Mouse (Mus musculus): ENCODE measurements around the gene Cox6b1. TPM values are rescaled to one million over a fixed set of nuclear protein-coding genes. Genes with fewer than 3 reads are reported as not detected.

Gene Cox6b1
- polyA plus RNA-seq, 3 experiments from 2014 or later: 376 to 780 (median 668) TPM

DNA sequence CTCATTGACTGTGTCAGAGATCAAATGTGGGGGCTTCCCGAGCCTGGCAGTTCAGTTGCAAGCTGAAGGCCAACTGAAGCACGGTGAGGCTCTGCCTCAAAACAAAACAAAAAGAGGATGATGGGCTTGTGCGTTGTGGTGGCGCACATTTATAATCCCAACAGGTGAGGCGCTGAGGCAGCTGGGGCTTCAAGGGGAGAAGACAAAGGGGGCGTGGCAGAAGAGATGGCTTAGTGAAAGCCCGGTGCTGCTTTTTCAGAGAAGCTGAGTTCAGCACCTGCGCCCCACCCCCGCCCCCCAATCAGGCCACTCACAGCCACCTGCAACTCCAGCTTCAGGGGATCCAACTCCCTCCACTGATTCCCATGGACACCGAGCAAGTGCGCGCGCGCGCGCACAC is 17.5 kb downstream of the Cox6b1 start:
- ATAC-seq: no peak

DNA sequence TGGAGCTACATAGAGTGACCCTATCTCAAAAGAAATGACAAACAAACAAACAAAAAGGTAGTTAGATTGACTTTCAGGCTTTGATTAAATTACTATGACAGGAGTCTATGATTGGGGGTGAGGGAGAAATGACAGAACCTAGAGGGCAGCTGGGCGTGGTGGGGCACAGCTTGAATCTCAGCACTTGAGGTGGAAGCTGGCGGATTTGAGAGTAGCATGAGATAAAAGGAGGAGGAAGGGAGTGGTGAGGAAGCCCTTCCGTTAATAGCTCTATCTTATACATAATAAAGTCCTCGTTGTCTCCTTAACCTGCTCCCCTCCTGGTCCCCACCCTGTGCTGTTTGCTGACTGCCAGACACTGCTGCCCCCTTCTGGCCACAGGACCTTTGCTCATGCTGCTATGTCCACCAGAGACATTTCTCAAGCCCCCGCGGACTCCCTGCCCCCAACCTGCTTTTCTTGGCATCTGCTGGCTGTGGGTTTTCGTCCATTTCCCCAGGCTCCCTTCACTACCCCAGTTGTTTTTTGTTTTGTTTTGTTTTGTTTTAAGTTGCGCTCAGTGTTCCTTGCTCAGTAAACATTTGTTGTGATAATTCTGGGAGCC is 18.1 kb downstream of the Cox6b1 start:
- ATAC-seq: peak; percentile 74

DNA sequence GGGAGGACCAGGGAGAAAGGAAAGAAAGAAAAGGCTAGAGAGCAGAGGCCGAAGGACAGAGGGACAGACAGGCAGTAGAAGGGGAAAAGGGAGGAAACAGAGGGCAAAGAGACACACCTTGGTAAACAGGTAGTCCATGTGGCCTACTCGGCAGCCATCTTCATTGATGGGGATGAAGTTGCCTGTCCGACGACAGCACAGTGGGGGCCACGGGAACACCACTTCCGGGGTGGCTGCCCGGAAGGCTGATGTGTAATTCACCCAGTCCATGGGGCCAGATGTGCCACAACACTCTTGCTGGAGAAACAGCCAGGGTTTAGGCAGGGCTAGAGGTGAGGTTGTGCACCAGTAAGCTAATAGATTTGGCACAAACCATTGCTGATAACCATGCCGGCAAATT is 21.0 kb downstream of the Cox6b1 start:
- ATAC-seq: no peak

DNA sequence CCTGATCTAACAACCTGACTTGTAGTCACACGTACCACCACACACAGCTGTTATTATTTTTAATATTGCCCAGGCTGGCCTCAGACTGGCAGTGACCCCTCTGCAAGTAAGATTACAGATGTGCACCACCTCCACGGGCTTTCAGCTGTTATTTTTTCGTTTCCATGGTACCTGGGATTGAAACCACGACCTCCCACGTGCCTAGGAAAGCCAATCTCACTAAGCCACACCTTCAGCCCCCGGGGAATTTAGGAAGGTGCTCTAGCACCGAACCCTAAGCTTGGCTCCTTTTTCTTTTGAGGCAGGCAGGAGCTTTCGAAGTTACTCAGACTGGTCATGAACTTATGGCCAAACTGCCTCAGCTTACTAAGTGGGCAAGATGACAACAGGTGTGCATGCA is 21.5 kb downstream of the Cox6b1 start:
- ATAC-seq: no peak

DNA sequence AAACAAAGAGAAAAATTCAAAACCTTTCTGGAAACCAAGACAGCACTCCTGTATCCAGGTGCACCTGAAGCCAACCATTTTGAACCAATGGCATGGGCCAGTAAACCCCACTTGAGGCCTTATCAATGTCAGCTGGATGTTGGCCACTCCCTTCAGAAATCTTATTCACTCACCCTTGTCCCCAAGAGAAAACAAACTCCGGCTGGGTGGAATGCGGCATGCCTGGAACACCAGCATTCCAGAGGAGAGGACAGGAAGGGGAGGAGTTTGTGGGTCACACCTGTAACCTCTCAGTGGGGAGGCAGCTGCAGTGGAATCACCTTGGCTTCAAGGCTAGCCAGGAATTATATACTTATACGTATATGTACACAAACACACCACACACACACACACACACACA is 23.4 kb downstream of the Cox6b1 start:
- ATAC-seq: no peak

GRCm38 (mm10) chr7:30600651-30601050 is 25.3 kb downstream of the Cox6b1 start:
- no peak for ATAC-seq

- ATAC-seq: peak; percentile 85
Measured at GRCm38 (mm10) chr7:30599933-30600353, 26.0 kb downstream of the Cox6b1 start.

DNA sequence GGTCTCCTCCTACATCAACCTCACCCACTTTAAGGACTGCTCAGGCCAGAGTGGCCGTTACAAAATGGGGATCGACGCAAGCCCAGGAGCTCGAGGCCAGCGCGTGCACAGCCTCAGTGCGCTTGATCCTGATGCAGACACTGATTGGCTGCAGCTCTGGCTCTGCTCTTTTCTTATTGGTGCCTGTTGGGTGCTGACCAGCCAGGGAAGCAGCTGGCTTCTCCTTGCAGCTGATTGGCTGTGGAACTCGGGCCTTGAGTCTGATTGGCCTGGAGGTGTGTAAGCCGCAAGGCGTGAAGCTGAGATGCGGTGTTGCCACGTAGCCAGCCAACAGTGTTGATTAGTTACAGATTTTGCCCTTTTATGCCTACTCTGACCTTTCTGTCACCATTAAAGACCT is 27.2 kb downstream of the Cox6b1 start, which contains the start of gene Zbtb32:
Gene Zbtb32, minus strand, starts transcription at position 124 of the 400 bp plus-strand sequence.
- ATAC-seq: no peak

GRCm38 (mm10) chr7:30596811-30597210 is 29.1 kb downstream of the Cox6b1 start:
- no peak for ATAC-seq

- no peak for ATAC-seq
Measured at GRCm38 (mm10) chr7:30596093-30596492, 29.9 kb downstream of the Cox6b1 start.

DNA sequence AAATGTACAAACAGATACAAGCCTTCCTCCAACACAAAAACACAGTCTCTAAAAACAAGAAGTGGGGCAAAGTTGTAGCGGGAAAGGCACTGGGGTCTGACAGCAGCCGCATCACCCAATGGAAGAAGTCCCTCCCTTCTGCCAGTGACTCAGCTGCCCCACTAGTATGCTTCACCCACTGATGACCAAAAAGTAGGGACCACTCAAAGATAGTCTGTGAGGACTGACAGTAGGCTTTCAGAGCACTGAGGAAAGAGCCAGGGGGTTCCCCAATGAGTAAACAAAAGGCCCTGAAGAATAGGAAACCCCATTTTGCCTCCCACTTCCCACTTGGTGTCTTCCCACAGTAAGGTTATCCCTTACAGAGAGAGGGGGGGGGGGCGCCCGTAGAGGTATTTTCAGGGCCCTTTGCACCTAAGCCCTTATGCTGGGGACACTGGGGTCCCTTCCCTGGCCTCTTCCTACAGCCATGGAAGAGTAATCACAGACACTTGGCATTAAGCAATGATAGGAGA is 31.4 kb downstream of the Cox6b1 start:
- peak; percentile 46 for ATAC-seq

- peak; percentile 41 for ATAC-seq
Measured at GRCm38 (mm10) chr7:30593579-30594509, 32.1 kb downstream of the Cox6b1 start.

- ATAC-seq: no peak
Measured at GRCm38 (mm10) chr7:30592772-30593423, 33.1 kb downstream of the Cox6b1 start.

DNA sequence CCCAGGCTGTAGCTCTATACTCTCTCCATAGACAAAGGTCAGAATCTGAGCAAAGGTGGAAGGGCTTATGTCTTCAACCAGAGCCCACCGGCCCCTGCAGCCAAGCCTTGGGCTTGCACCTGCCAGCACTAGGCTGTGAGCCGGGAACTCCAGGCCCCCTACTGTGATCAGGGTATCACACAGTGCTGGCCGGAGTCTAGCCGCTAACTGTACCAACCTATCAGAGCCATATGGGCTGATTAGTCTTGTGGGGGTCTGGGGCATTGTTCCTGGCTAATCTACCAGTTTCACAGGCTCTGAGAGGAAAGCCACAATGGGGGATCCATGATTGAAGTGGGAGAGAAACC is 34.4 kb downstream of the Cox6b1 start:
- ATAC-seq: no peak

- no peak for ATAC-seq
Measured at GRCm38 (mm10) chr7:30590927-30591604, 34.9 kb downstream of the Cox6b1 start.

- peak; percentile 7 for ATAC-seq
Measured at GRCm38 (mm10) chr7:30589435-30590301, 36.3 kb downstream of the Cox6b1 start.

DNA sequence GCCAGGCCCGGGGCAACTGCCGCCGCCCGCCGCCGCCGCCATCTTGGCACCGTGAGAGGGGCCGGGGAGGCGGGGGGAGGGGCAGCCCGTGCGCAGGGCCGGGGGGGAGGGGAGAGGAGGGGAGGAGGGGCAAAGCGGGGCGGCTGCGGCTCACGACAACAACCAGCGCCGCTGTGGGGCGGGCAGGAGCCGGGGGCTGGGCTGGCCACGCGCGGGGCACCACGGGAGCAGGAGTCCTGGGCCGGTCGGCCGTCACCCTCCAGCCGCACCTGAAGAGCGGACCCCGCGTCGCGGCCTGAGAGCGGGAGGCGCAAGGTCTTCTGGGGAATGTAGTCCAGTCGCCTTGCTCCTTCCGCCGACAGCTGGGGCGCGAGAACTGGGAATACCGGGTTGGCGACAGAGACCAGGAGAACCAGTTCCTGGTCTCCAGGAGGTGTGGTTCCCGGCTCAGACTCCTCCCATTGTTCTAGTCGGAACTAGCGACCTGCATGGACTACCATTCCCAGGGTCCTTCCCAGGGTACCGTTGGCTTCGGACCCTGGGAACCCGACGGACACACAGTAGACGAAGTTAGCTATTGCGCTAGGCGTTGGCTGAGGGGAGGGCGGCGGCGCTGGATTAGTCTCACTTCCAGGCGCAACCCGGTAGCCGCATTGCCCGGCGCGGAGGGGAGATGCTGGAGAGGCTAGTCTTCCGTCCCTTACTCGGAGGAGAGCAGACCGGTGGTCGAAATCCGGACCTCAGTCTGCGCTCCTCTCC is 37.1 kb downstream of the Cox6b1 start, which contains the start of gene Kmt2b:
Gene Kmt2b, minus strand, starts transcription at position 51 of the 759 bp plus-strand sequence.
- ATAC-seq: peak; percentile 83

DNA sequence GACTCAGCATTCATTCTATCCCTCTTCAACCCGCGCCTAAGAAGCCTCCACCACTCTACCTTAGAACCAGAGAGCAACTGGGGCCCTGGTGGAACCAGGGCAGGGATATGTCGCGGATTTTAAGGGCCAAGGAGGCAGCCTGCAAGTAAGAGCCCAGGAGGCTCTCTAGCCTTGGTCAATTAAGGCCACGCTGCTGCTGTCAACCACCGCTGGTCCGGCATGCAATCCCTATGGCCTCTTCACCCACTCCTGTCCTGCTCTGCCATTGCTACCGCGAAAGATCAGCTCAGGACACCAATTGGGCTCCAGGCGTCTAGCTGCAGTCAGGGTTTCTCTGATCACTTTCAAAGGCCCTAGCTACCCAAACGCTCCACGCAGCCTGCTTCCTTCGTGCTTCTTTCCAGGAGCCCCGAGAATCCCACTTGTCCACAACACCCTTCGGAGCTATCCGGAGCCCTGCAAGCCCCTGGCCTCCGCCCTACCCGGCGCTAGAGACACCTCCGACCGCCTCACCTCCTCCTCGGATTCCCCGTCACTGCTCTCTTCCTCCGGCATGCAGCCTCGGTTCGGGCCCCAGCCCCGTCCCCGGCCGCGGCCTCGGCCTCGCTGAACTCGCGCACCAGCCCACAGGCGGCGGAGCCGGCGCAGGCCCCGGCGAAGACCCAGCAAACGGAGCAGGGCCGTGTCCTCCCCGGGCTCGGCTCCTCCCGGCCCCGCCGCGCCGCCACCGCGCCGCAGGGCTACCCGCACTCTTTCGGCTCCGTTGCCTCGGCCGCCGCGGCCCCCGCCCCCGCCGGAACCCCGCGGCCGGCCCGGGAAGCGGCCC is 37.9 kb downstream of the Cox6b1 start:
- peak; percentile 20 for ATAC-seq

- ATAC-seq: no peak
Measured at GRCm38 (mm10) chr7:30586455-30587020, 39.4 kb downstream of the Cox6b1 start.

All from inflammation-experienced regulatory T-cells, adult 6 months (primary cell).